ENCODE assay signal across 30 mouse cellular contexts in the genomic region with DNA sequence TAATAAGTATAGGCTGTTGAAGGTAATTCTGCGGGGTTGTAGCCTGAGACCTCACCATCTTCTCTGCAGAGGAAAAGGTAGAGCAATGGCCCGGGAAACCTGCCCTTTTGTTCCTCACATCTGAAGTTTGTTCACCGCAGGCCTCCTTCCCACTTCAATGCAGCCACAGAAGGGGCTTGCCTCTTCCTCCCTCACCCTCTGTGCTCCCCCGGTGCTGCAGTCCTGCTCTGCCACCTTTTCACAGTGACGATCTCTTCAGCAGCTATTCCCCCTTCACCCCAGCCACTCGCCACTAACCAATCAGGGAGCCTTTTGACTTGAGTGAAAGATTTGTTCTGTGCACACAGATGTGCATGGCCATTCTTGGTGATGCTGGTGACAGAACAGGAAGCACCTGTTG.
DNase-seq lines count a peak whose midpoint lies in the region; ATAC-seq lines count a peak whose summit lies in the region.
"Had no signal": no experiment of that assay in that cellular context is flagged by ENCODE, and none has a peak within 500 bp of the region (broad histone marks: within the 10 kb centered on the region; RNA-seq: fewer than 3 reads in every experiment).

No protein-coding gene starts in this region.

- H3K4me2 ChIP-seq in midbrain, embryonic 13.5 days (replicated peaks): no peak overlapping the region
- no peak overlapping the region for H3K4me2 ChIP-seq in midbrain, embryonic 11.5 days
- H3K4me2 ChIP-seq in midbrain, embryonic 15.5 days: no peak overlapping the region
- H3K4me2 ChIP-seq: embryonic facial prominence, embryonic 13.5 days; forebrain, embryonic 12.5 days; heart, embryonic 13.5 days; hindbrain, embryonic 15.5 days; liver, embryonic 13.5 days had no signal

- peak overlapping the region; percentile 60; the same call in 1 of the 2 replicates for H3K27ac ChIP-seq in midbrain, embryonic 13.5 days
- no peak overlapping the region for H3K27ac ChIP-seq in midbrain, embryonic 11.5 days (ENCODE audit: low read depth, low read length)
- peak overlapping the region; percentile 4; the same call in 1 of the 2 replicates for H3K27ac ChIP-seq in midbrain, embryonic 15.5 days
- H3K27ac ChIP-seq: embryonic facial prominence, embryonic 13.5 days; forebrain, embryonic 12.5 days; heart, embryonic 13.5 days; hindbrain, embryonic 10.5 days; hindbrain, embryonic 15.5 days; kidney, postnatal 0 days; liver, embryonic 13.5 days had no signal

- 39% methylated on average over 6 of the region's 6 CpGs for WGBS in midbrain, embryonic 13.5 days
- 39% methylated on average over 6 of the region's 6 CpGs for WGBS in midbrain, embryonic 11.5 days
- 43% methylated on average over 6 of the region's 6 CpGs for whole genome bisulfite sequencing in midbrain, embryonic 15.5 days

- no peaks in the 10 kb centered on the region for H3K36me3 ChIP-seq in midbrain, embryonic 13.5 days
- no peaks in the 10 kb centered on the region for H3K36me3 ChIP-seq in midbrain, embryonic 11.5 days (ENCODE audit: control insufficient read depth, insufficient read depth, low read length)
- no peaks in the 10 kb centered on the region for H3K36me3 ChIP-seq in midbrain, embryonic 15.5 days (replicated peaks)
- H3K36me3 ChIP-seq: embryonic facial prominence, embryonic 13.5 days; forebrain, embryonic 12.5 days; heart, embryonic 13.5 days; hindbrain, embryonic 10.5 days; hindbrain, embryonic 15.5 days; liver, embryonic 13.5 days had no signal

- no peak overlapping the region for H3K4me3 ChIP-seq in midbrain, embryonic 13.5 days (replicated peaks)
- no peak overlapping the region for H3K4me3 ChIP-seq in midbrain, embryonic 11.5 days (ENCODE audit: low read depth, low read length)
- no peak overlapping the region for H3K4me3 ChIP-seq in midbrain, embryonic 15.5 days
- H3K4me3 ChIP-seq: embryonic facial prominence, embryonic 13.5 days; erythroblast, embryonic 14.5 days; forebrain, embryonic 12.5 days; heart, embryonic 13.5 days; hindbrain, embryonic 10.5 days; hindbrain, embryonic 15.5 days; liver, embryonic 13.5 days; megakaryocyte, embryonic 14.5 days had no signal

- H3K4me1 ChIP-seq in midbrain, embryonic 13.5 days (replicated peaks): peaks cover 28% of the 10 kb centered on the region
- peaks cover 13% of the 10 kb centered on the region for H3K4me1 ChIP-seq in midbrain, embryonic 11.5 days (ENCODE audit: control insufficient read depth, insufficient read depth, low read length)
- peaks cover 22% of the 10 kb centered on the region for H3K4me1 ChIP-seq in midbrain, embryonic 15.5 days
- H3K4me1 ChIP-seq: heart, embryonic 13.5 days; hindbrain, embryonic 15.5 days; liver, embryonic 13.5 days; megakaryocyte, embryonic 14.5 days had no signal

- no peak for DNase-seq in midbrain, embryonic 11.5 days (ENCODE audit: low spot score, missing footprints)
- peak; percentile 88 for DNase-seq in thymus, postnatal 0 days (ENCODE audit: low spot score)
- peak; percentile 77 for DNase-seq in thymus, postnatal 4 days
- no peak for DNase-seq in retina, postnatal 1 day
- no peak for DNase-seq in right cerebral cortex, adult 18-20 months
- DNase-seq: adrenal gland, postnatal 25 days; cerebellum, adult 11-12 months; cerebellum, adult 9-11 months; embryo, embryonic 11 days; forebrain, postnatal 0 days; heart, postnatal 10 days; kidney, adult 18-20 months; layer of hippocampus, postnatal 36 days; left cerebral cortex, postnatal 4 days; liver, embryonic 13.5 days; lung, adult 18-20 months; lung, postnatal 4 days had no signal

- 0 out of 2 replicates have a peak, but pooled peaks cover 2% of the 10 kb centered on the region for H3K27me3 ChIP-seq in midbrain, embryonic 13.5 days
- H3K27me3 ChIP-seq in midbrain, embryonic 11.5 days (ENCODE audit: control insufficient read depth, insufficient read depth, low read length): no peaks in the 10 kb centered on the region
- H3K27me3 ChIP-seq in midbrain, embryonic 15.5 days (replicated peaks): no peaks in the 10 kb centered on the region
- H3K27me3 ChIP-seq: embryonic facial prominence, embryonic 13.5 days; heart, embryonic 13.5 days; hindbrain, embryonic 15.5 days; liver, embryonic 13.5 days; megakaryocyte, embryonic 14.5 days; Patski had no signal

- no peak for ATAC-seq in midbrain, embryonic 13.5 days
- ATAC-seq in midbrain, embryonic 11.5 days (ENCODE audit: low FRiP score): no peak
- ATAC-seq in midbrain, embryonic 15.5 days (replicated peaks): no peak
- ATAC-seq in megakaryocyte-erythroid progenitor cell, adult 5-6 weeks (replicated peaks; ENCODE audit: low FRiP score, low TSS enrichment, poor library complexity, severe bottlenecking): no peak
- ATAC-seq: forebrain, postnatal 0 days; lung, postnatal 0 days; Patski had no signal

- no peak overlapping the region for H3K9ac ChIP-seq in midbrain, embryonic 13.5 days (replicated peaks)
- H3K9ac ChIP-seq in midbrain, embryonic 11.5 days (ENCODE audit: low read length): no peak overlapping the region
- no peak overlapping the region for H3K9ac ChIP-seq in midbrain, embryonic 15.5 days
- H3K9ac ChIP-seq: embryonic facial prominence, embryonic 13.5 days; forebrain, embryonic 12.5 days; forebrain, postnatal 0 days; heart, embryonic 13.5 days; hindbrain, embryonic 15.5 days; liver, embryonic 13.5 days had no signal

- H3K9me3 ChIP-seq in midbrain, embryonic 13.5 days: no peaks in the 10 kb centered on the region
- no peaks in the 10 kb centered on the region for H3K9me3 ChIP-seq in midbrain, embryonic 11.5 days (ENCODE audit: control insufficient read depth, low read length)
- H3K9me3 ChIP-seq in midbrain, embryonic 15.5 days: no peaks in the 10 kb centered on the region
- H3K9me3 ChIP-seq: embryonic facial prominence, embryonic 13.5 days; forebrain, embryonic 12.5 days; heart, embryonic 13.5 days; hindbrain, embryonic 10.5 days; hindbrain, embryonic 15.5 days; liver, embryonic 13.5 days; megakaryocyte, embryonic 14.5 days had no signal

Comparison
In these comparisons a context has a peak if more than half of its experiments do, and no peak if none do; other contexts are left out.
1. DNase-seq: peak in thymus, postnatal 0 days (single experiment) and thymus, postnatal 4 days (single experiment); none in midbrain, embryonic 11.5 days (single experiment), retina, postnatal 1 day (single experiment) and right cerebral cortex, adult 18-20 months (single experiment).